Mouse (Mus musculus): ENCODE results near the gene Rbpj.

The Rbpj gene

DNA sequence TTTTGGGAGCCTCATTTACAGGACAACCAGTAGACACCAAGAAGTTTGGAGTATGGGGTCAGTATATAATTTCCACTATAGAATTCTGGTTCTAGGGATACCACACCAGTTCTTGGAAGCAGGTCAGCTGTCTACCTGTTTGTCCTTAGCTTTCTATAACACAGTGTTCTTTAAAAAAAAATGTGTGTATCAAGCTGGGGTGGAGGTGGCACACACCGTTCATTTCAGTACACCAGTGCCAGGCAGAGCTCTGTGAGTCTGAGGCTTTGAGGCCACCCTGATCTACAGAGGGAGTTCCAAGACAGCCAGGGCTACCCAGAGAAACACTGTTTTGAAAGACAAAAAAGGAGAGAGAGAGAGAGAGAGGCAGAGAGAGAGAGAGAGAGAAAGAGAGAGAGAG, 87.3 kb downstream of the Rbpj start:
- ChIA-PET CTCF (no interaction called here), POLR2A (interaction anchor here (0.7 to 9.7 kb wide), 20 partner anchors 10 to 784 kb away, joined by 3 to 440 read pairs (median 22); no protein-coding TSS in a partner anchor)

DNA sequence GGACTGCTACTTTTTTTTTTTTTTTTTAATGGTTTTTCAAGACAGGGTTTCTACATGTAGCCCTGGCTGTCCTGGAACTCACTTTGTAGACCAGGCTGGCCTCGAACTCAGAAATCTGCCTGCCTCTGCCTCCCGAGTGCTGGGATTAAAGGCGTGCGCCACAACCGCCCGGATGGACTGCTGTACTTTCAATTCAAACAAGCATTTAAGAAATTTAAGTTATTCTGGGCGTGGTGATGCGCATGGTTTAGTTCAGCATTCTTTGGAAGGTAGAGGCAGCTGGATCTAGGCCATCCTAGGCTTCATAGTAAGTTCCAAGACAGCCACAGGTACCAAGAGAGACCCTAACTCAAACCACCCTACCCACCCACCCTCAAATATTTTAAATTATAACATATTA, 88.2 kb downstream of the Rbpj start:
- CTCF ChIA-PET, result interaction anchor here in 1 of 4 experiments (0.8 kb wide), 1 partner anchor 84 kb away, joined by 3 read pairs; no protein-coding TSS in a partner anchor
- POLR2A ChIA-PET, result interaction anchor here (0.7 to 9.7 kb wide), 57 partner anchors 8 to 910 kb away, joined by 3 to 440 read pairs (median 6); partner anchors contain the start of gene Rbpj (in 3 of the 4)

DNA sequence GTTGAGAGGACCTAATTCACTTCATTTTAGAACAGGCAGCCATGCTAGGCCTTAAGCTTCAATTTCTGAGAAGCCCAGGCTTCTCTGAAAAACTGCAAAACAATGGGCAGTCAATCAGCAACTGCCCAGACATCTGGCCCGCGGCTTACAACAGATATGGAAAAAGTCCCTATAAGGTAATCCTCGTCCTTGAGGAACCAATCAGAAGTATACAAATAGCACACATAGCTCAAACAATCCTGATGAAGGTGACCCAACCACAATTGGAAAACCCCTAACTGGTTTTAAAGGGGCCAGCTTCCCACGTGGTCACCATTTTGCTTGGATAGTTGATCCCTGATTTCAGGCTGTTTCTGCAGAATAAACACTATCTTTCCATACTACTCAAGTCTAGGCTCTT, 89.0 kb downstream of the Rbpj start:
- POLR2A ChIA-PET, result interaction anchor here (0.6 to 9.7 kb wide), 105 partner anchors 9 to 1187 kb away, joined by 3 to 440 read pairs (median 4); partner anchors contain the start of gene Rbpj (in 3 of the 4)
- CTCF ChIA-PET, result interaction anchor here in 3 of 4 experiments (0.7 to 1.4 kb wide), 4 partner anchors 13 to 85 kb away, joined by 3 to 5 read pairs (median 3); no protein-coding TSS in a partner anchor

DNA sequence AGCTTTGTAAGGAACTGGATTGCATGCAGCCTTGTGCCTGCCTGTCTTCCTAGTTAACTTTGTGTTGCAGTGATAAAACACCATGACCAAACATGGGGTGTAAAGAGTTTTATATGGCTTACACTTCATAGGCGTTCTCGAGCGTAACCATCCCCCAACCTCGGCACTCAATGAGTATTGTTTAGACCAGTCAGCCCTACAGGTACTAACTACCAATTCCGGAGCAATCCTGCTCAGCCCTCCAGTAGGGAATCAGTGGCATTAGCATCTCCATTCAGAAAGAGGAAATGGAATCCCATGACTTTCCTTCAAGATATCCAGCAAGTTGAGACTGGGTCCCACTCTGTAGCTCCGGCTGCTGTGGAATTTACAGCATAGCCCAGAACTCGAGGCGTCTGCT, 89.5 kb downstream of the Rbpj start:
- CTCF ChIA-PET, result interaction anchor here in 1 of 4 experiments (0.6 to 1.4 kb wide), 2 partner anchors 34 to 201 kb away, joined by 3 read pairs; no protein-coding TSS in a partner anchor
- POLR2A ChIA-PET, result interaction anchor here (0.6 to 9.7 kb wide), 104 partner anchors 8 to 1187 kb away, joined by 3 to 440 read pairs (median 5); partner anchors contain the start of genes Rbpj (in 3 of the 4) and Stim2 (in 1 of the 4)

DNA sequence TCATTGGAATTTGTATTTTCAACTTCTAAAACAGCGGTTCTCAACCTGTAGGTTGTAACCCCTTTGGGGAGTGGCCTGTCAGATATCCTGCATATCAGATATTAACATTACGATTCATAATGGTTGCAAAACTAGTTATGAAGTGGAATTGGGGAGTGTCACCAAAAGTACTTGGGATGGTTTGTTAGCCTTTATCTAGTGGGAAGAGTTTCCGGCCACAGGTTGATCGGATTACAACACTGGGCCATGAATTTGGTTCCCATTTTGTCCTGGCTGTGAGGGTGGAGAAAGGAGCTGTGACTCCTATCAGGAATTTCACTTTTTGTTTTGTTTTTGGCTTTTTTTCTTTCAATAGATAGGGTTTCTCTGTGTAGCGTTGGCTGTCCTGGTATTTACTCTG, 90.0 kb downstream of the Rbpj start:
- CTCF ChIA-PET, result interaction anchor here in 1 of 4 experiments (0.6 to 1.4 kb wide), 2 partner anchors 34 to 201 kb away, joined by 3 read pairs; no protein-coding TSS in a partner anchor

DNA sequence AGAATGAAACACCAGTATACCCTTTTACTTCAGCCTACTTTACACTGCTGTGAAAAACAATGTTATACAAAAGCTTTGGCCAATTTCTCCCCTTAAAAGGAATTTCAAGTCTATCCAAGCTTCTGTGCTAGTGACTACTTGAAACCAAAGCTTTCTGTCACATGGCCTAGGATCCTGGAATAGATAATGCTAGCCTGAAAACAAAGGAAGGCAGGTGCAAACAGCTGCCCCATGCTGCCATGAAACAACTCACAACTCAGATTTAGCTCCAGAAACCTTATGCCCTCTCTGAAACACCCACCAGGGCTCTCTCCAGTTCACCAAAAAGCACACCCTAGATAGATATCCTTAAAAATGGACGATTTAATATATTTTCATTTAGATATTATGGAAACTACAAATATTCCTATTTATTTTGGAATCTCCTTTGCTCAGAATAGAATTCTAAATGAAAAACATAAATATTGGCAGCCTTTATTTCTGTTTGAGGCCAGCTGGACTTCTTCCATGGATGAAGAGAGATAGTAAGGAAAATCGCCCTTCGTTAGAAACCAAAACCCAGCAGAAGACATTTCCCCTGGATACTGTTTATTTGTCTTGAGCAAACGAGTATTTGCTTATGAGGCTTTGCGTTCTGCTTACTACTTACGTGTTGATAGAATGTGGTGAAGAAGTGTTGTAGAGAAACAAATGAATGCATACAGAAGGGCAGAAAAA, 91.8 kb downstream of the Rbpj start:
- POLR2A ChIA-PET, result interaction anchor here (0.5 to 9.7 kb wide), 54 partner anchors 8 to 204 kb away, joined by 3 to 440 read pairs (median 5); partner anchors contain the start of gene Rbpj (in 2 of the 4)

More for the DNA sequence above, 90.0 kb downstream of the Rbpj start:
- POLR2A ChIA-PET, result interaction anchor here (0.6 to 9.7 kb wide), 64 partner anchors 8 to 442 kb away, joined by 3 to 440 read pairs (median 6); partner anchors contain the start of genes Rbpj (in 2 of the 4) and Stim2 (in 1 of the 4)

DNA sequence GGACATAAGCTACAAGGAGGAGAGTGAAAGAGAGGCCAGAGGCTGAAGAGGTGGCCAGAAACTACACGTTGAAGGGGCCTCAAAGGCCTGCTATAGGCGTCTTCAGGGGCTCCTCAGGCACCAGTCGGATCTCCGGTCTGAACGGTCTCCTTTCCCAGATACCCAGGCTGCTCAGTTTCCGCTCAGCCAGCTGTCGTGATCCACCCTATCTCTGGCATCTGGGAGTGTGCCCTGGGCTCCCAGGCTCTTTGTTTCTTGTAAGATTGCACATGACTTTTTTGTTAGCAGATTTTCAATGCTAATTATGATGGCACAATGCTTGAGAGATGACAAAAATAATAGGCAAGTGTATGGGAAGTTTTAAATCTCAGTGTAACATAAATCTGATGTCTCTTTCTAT, 95.2 kb downstream of the Rbpj start:
- ChIA-PET POLR2A (interaction anchor here (0.6 to 20.7 kb wide), 23 partner anchors 6 to 206 kb away, joined by 3 to 440 read pairs (median 4); no protein-coding TSS in a partner anchor), CTCF (no interaction called here)

More for the DNA sequence above, 91.8 kb downstream of the Rbpj start:
- CTCF ChIA-PET, result interaction anchor here in 1 of 4 experiments (1.7 kb wide), 1 partner anchor 203 kb away, joined by 4 read pairs; no protein-coding TSS in a partner anchor

DNA sequence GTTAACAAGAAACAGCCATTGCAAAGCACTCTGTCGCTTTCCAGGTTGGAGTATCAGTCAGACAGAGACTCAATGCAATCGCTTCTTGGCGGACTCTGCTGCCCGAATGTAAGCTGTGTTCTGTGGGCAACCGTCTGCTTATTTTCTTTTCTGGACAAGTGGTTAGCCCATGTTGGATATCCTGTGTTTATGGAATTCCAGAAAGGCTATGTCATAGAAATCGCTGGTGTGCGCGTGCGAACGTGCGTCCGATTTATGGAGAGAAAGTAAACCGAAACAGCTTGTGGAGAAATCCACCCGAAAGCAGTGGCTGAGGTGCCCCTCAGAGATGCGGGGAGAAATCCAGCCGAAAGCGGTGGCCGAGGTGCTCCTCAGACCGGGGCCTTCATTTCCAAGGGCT, 98.4 kb downstream of the Rbpj start:
- POLR2A ChIA-PET, result interaction anchor here in 3 of 4 experiments (0.9 to 20.7 kb wide), 37 partner anchors 7 to 296 kb away, joined by 3 to 440 read pairs (median 6); partner anchors contain the start of gene Rbpj (in 1 of the 3)
- CTCF ChIA-PET, result interaction anchor here in 1 of 4 experiments (0.6 kb wide), 1 partner anchor 113 kb away, joined by 3 read pairs; no protein-coding TSS in a partner anchor

DNA sequence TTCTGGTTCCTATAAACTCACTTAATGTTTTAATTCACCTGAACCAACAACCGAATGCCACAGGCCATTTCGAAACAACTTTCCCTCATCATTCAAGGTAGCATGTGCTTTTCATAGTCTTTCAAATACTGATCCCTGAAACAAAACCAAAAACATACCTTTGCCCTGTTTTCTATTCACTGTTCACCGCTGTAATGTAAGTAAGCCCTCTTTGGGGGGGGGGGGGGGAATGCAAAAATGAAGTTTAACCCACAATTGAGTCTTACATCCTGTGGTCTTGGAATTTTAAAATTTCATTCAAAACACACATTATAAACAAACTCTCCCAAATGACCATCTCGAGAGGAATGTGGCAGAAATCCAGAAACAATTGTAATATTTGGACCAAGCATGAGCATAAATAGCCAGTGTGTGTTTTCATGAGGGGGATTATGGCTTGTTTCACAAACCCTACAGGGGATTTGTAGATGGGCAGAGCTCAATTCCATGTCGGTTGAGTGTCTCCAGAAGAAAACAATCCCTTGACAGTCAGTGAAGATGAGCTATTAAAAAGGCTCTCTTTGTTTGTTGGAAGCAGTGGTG, 99.4 kb downstream of the Rbpj start:
- CTCF ChIA-PET, result interaction anchor here in 1 of 4 experiments (0.9 kb wide), 1 partner anchor 210 kb away, joined by 4 read pairs; no protein-coding TSS in a partner anchor

DNA sequence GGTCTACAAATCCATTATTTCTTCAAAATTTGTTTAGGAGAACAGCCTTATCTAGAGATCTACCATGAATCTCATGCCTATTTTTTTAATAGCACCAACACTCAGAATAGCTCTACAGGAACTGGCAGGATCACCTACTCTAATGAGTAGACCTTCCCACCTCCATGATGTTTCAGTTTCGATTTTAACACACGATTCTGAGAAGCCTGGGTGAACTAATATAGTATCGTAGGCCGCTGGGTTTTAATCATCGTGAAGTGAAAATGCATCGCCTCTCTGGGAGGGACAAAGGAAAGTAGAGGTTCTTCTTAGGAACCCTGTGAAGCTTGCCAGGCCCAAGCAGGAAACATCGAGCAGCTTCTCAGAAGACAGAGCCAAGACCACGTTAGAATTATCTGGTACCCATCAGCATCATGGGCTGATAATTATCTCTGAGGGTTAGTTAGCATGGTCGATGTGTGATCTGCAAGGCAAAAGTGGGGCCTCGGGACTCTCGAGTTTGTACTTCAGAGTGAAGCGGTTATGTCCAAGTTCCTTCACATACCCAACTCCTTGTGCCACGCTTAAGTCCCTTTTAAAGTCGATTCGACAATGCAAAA, 100.6 kb downstream of the Rbpj start:
- ChIA-PET POLR2A (interaction anchor here (0.8 to 20.7 kb wide), 34 partner anchors 8 to 732 kb away, joined by 3 to 440 read pairs (median 6); partner anchors contain the start of gene Anapc4 (in 1 of the 4)), CTCF (no interaction called here)

More for the DNA sequence above, 99.4 kb downstream of the Rbpj start:
- POLR2A ChIA-PET, result interaction anchor here (0.6 to 20.7 kb wide), 35 partner anchors 8 to 276 kb away, joined by 3 to 440 read pairs (median 7); no protein-coding TSS in a partner anchor

DNA sequence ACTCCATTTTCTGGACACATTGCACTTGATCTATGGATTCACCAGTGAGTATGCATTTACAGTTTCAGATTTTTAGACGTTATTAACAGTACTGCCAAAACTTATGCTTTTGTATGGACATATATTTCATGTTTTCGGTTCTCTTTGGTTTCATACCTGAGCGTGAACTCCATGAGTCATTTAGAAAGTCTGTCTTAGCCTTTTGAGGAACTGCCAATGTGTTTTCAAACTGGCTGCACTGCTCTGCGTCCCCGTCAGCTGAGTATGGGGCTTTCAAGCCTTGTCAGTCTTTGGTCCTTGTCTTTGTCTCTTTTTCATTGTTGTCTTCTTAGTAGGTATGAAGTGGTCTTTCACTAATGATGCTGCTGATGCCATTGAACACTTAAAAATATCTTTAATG, 106.5 kb downstream of the Rbpj start:
- ChIA-PET POLR2A (interaction anchor here in 3 of 4 experiments (0.6 to 20.7 kb wide), 9 partner anchors 8 to 95 kb away, joined by 3 to 440 read pairs (median 7); no protein-coding TSS in a partner anchor), CTCF (no interaction called here)

DNA sequence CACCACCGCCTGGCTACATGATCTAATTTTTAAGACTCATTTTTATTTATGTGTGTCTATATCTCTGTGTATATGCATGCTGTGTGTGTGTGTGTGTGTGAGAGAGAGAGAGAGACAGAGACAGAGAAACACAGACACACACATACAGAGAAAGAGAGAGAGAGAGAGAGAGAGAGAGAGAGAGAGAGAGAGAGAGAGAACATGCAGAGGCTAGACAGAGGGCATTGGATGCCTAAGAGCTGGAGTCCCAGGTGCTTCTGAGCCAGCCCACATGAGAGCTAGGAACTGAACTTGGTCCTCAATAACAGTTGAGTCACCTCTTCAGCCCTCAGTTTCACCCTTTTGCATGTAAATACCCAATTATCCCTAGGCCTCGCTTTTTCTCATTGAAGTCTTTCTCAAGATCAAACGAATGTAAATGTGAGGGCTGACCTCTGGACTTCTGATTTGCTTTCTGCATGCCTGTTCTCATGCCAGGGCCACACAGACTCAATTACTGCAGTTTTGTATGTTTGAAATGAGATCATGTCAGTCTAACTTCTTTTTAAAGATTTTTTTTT, 109.0 kb downstream of the Rbpj start:
- POLR2A ChIA-PET, result interaction anchor here (0.6 to 20.7 kb wide), 53 partner anchors 9 to 1158 kb away, joined by 3 to 440 read pairs (median 4); partner anchors contain the start of genes Rbpj (in 1 of the 4) and Stim2 (in 1 of the 4)

DNA sequence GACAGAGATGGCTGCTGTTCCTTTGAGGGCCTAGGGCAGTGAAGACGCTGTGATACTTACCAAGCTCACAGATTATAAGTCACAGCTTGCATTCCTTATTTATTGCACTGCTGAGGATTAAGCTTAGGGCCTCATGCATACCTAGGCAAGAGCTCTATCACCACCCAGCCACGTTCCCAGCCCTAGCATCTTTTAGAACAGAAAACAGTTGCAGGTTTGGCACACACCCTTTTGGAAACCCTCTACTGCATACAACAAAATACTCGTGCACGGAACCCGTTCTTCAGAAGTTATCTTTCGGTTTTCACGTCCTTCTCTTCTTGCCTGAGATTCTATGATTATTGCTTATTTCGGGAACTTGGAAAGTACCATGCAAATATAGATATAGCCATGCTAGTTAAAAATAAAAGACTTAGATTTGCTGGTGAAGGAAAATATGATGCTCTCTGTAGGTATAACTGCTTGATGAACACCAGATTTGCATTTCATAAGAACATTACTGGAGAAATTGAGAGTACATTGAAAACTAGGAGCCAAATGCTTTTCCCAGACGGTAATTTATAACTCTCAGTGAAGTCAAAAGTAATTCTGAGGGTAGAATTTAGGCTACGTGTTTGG, 111.4 kb downstream of the Rbpj start:
- POLR2A ChIA-PET, result interaction anchor here in 3 of 4 experiments (0.7 to 20.7 kb wide), 13 partner anchors 8 to 107 kb away, joined by 3 to 440 read pairs (median 5); no protein-coding TSS in a partner anchor
- CTCF ChIA-PET, result no interaction called here

More for the DNA sequence above, 109.0 kb downstream of the Rbpj start:
- CTCF ChIA-PET, result interaction anchor here in 3 of 4 experiments (0.6 to 1.9 kb wide), 4 partner anchors 12 to 43 kb away, joined by 3 to 12 read pairs (median 6); no protein-coding TSS in a partner anchor

DNA sequence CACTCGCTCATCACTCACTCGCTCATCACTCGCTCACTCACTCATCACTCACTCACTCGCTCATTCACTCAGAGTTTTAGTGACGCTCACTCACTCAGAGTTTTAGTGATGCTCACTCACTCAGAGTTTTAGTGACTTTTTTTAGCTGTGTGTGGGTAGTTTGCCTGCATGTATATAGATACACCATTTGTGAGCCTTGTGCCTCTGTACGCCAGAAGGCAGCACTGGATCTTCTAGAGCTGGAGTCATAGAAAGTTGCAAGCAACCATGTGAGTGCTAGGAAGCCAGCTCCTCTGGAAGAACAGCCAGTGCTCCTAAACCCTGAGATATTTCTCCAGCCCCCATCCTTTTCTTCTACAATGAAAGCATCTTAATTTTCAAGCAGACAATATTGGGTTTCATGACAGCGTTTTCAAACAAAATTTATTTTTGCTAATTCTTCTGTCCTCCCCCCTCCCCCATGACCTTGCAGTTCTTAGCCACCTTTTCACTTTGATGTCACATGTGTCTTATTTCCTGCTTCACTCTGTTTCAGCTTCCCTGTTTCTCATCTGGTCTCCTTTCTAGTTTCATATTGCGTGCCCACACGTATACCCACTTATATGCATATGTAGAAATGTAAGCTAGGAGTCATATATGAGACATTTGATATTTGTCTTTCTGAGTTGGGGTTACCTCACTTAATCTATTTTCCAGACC, 118.3 kb downstream of the Rbpj start:
- POLR2A ChIA-PET, result interaction anchor here in 2 of 4 experiments (0.6 to 2.0 kb wide), 12 partner anchors 8 to 373 kb away, joined by 3 to 8 read pairs (median 4); no protein-coding TSS in a partner anchor
- CTCF ChIA-PET, result no interaction called here

DNA sequence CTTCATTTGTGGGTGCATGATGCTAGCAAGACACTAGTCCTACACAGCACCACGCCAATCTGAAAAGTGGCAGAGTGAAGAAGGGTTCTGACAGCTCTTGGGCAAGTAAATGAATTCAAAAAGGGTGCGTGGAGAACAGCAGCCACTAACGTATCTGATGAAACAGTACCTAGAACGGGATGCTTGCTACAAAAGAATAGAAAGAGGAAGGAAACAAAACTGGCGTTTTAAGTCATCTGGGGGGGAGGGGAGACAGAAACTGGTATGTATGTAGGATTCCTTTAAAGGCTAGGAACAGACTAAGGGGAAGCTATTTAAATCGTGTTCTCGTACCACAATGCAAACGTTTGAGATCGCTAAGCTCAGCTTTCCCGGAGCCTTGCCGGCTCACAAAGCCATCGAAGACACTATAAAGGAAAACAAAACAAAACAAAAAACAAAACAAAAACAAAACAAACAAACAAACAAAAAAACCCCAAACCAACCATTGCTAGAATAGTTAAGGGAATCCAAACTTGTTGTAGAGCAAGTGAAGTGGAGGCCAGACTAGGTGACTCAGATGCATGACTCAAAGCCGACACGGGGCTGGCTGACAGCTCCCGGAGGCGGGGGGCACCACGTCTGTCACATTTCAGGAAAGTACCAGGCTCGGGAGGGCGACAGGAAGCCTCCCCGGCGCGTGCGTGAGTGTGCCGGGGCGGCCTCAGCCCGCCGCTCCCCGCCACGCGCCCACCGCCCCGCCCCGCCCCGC, 122.6 kb downstream of the Rbpj start:
- ChIA-PET CTCF (interaction anchor here in 2 of 4 experiments (0.6 kb wide), 3 partner anchors 9 to 458 kb away, joined by 4 to 7 read pairs (median 5); no protein-coding TSS in a partner anchor), POLR2A (interaction anchor here (0.6 to 5.5 kb wide), 70 partner anchors 9 to 1178 kb away, joined by 3 to 148 read pairs (median 6); partner anchors contain the start of genes Anapc4 (in 1 of the 4), Smim20 (in 1 of the 4) and Stim2 (in 1 of the 4))
